Mouse (Mus musculus) lung, postnatal 4 days (tissue): ENCODE data around the gene Itga5.

Source experiments
- DNase-seq, 2 experiments: peaks; one replicate each; pipeline ENCODE4 v3.0.0; 2021

The Itga5 gene

DNA sequence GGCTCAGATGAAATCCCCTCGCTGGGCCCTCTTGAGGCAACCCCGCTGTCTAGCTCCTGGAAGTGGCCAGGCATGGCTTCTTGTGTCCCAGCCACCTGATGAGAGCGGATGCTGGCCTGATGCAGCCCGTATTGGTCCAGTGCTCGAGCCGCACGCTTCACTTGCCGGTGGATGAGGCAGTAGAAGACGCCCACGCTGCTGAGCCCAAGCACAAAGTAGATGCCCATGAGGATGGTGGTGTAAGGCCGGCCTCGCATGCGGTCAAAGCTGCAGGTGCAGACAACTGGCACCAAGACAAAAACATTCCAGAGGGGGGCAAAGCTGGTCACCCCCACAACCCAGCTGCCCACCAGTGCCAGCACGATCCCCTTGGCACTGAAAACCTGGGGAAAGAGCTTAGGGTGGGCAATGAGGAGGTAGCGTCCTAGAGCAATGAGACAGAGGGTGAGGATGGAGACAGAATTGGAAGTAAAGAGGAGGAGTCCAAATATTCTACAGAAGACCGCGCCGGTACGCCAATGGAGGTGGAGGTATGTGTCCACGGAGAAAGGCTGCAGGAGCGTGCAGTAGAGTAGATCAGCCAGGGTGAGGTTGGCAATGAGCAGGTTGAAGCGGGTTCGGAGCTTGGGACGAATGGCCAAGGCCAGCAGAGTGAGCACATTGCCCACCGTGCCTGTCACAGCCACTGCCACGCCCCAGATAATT is 57.5 kb downstream of the Itga5 start:
- DNase-seq = no peak

DNA sequence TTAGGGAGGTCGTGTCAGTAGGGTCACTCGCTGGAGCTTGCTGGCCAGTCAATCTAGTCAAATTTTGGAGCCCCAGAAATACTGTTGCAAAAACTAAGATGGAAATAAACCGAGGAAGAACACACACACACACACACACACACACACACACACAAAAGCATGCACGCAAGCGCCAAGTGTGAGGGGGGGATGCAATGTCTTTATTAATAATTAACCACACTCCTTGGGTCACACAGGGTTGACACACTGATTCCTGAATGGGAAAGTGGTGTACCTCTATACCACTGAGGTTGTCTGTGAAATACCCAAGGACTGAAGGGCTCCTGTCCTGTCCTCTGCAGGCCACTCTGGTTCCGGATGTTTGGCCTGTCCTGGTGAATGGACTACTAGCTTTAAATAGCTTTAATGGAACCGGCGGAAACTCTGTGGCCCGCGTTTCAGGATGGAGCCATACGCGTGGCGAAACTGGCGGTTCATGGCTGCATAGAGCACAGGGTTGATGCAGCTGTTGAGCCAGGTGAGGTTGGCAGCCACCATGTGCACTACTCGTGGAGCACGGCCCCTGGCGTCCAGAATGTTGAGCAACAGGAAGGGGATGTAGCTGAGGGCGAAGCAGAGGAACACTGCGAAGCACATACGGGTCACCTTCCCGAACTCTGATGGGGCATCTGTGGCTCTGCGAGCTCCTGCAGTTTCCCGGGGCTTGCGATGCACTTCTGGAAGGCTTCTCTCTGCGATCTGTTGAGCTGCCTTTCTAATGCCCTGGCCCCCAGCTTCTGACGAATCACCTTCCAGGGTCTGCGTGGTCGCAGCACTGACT is 58.3 kb downstream of the Itga5 start:
- peak in 1 of 2 experiments; percentile 54 for DNase-seq

DNA sequence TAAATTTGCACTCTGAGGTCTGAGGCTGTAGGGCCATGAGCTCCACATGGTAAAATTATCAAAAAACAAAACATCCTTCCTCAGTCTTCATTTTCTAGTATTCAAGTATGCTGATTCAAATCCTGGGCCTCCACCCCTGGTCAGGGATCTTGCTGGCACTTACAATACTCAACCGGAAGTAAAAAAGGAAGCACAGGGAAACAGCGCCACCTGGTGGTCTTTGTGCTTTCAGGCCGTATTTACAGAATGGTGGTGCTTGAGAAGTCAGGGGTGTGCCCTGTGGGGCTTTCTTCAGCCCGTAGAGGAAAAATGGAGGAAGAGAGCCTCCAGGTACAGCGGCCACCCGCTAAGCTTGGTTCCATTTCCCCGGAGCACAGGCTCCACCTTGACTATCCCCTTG is 59.4 kb downstream of the Itga5 start:
- peak; percentile 89 to 95 for DNase-seq

DNA sequence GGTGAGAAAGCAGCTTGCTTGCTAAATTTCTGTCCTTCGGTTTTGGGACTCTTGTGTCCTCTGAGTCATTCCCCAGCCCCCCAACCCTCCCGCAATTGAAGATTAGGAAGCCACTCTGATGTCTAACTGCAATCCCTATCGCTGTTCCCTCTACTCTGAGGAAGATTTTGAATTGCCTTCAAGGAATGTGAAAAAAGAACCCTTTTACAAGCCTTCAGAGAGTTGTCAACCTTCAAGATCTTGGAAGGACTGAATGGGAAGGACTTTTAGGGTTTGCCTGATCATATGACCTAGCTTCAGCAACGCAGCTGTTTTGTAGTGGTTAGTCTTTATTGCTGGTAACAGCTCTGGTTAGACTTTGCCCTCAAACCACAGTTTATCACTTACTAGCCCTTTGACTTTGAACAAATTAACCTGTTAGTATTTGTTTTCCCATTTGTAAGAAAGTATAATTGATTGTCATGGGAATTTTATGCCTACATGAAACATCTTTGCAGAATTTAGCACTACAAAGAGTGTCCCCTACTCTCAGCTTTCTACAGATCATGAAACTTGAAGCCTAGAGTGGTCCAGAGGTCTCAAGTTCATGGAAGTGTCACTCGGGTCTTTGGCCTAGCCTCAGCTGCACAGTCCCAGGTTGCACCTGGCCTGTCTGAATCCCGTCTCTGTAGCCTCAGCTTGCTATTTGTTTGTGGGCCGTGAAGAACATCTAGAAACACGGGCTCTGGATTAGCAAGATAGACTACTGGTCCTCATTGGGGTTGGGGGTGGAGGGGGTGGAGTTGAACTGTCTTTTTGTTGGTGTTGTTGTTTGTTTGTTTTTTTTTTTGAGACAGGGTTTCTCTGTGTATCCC is 60.5 kb downstream of the Itga5 start:
- DNase-seq = no peak

DNA sequence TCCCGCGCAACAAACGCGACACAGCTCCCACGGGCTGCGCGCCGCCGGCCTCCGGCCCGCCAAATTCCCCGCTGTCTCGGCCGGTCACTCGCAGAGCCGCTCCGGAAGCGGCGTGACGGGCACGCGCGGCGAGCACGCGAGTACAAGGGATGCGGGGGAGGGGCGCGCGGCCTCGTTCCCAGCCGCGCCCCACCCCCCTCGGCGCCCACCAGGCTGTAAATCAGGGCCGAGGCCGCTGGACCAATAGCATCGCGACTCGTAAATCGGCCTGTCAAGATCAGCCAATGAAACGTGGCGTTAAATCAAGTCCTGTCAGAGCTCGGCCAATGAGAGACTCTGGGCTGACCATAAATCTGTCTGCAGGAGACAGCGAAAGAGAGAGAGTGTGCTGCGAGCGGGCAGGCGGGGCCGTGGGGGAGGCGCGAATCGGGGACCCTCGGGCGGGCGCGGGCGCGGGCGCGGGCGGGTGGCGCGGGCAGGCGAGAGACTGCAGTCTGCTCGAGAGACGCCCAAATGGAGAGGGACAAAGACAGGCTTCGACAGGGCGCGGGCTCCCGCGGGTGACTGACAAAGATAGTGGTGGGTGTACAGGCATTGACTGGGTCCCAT is 61.4 kb downstream of the Itga5 start:
- peak; percentile 97 to 98 for DNase-seq

DNA sequence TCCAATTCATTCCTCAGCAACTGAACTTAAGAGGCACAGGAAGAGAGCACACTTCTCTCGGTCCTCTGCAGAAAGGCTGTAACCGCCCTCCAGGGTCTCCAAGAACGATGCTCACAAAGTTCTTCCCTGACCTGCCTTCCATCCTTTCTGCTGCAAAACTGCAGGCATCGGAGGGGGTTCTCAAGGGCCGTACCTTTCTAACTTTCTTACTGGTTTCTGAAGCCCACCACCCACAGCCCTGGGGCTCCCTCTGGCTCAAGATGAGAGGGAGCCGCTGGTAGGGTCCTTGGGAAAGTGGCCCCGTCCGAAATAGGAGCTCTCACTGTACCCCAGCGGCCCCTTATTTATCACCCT is 62.0 kb downstream of the Itga5 start:
- DNase-seq = no peak

DNA sequence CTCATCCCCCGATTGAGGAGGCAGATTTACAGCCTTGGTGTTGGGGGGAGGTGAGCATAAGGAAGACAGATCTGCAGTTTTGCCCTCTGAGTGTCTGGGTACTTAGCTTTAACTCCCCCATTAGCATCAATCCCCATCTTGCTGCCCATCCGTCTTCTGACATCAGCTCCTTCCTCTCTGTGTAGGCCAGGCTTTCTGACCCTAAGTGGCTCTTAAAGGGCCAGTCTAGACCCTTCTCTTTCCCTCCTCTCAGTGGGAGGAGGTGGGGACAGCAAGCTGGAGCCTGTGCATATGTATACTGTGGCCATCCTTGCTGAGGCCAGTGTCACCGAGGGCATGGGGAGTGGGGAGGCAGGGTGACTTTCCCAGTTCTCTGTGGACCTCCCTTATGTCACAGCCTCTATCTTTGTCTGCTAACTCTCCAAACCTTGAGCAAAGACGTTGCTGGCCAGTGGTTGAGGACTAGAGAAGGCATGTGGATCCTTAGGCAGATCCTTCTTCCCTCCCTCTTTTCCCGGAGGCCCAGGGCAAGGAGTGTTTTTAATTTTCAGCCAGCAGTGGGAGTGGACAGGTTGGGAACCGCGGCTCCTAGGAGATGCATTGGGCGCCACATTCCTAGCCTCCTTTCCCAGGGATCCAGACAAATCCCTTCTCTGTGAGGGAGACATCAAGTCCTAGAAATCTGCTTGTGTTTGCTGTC is 62.5 kb downstream of the Itga5 start:
- no peak for DNase-seq

DNA sequence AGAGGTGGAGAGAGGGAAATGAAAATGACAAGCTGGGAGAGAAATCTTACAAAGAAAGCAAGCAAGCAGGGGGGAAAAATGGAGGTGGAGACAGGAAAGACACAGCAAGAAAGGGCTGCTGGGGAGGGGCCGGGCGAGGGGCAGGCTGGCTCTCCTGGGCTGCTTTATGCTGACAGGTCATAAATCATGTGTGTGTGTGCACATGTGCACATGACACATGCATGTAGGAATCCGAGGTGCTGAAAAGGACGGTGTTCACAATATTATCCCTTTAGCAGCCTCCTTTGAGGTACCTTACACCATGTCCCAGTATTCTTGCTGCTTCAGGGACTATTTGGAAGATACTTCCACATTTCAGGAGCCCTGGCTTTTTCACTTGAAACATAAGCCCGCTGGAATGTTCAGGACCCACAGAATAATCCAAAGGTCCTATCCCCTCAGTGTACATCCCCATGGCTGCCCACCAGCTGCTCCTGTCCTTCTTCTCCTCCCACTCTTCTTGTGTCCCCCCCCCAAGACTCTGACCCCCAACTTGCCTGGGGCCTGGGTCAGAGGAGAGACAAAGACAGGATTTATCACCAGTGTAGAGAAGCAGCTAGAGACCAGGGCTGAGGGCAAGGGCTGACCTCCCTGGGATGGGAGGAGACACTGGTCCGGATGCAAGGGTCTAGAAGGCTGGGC is 64.1 kb downstream of the Itga5 start:
- no peak for DNase-seq

DNA sequence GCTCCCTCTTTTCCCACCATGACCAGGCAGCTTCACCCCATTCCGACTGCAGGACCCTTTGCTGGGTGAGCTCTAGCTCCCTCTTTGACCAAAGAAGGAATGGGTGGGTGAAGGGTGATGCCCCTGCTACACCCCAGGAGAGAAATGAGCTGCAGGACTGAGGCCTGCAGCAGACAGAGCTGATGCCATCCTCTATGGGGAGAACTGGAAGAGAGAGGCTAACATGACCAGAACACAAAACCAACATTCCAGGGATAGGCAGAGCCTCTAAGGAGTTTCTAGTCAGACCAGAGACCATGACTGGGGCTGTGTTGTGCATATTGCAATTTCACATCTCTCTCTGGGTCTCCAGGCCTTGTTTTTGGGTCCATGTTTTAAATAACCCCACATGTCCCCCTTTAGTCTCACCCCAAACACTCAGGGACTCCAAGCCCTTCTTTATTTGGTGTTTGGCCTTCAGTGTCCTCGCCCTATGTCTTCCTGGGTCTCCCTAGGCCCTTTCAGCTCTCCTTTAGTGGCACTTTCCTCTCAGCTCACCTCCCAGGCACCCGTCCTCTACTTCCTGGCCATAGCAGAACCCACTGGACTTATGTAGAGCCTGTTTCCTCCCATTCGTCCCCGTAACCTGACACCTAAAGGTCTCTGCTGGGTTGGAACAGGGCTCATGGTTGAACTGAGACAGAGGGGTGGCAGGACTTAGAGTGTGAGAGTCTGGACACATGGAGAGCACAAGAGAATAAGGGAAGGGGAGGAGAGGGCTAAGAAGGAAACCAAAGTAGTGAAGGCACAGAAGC is 64.8 kb downstream of the Itga5 start:
- no peak for DNase-seq

DNA sequence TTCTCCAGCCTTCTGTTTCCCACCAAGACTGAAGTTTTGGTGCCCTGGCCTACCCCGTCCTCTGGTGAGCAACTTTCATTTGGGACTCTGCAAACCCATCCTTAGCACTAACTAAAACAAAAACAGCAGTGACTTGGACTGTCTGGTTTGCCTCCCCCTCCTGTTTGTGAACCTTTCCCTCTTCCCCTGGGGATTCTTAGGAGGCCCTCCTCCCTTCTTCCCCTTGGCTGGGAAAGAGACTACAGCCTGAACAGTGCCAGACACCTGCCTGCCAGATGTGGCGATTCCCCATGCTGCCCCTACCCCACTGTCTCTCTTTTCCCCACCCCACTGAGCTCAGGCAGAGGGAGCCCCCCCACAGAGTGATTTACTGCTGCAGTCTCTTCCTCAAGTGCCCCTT is 65.5 kb downstream of the Itga5 start:
- no peak for DNase-seq

DNA sequence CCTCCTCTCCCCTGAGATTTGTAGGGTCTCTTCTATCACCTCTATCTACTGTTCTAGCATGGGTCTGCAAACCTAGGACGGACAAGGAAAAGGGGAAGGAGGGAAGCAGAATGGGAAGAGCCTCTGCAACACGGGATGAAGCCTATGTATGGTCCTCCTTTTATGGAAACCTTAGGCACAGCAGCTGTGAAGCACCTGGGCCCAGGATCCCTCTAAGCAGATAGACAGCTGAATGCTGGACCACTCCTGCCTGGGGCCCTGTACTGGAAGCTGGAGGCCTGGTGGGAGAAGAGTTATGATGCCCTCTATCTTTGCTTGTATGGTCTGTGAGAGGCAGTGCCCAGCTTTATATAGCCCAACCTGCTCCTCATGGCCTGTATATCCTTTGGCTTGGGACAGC is 66.0 kb downstream of the Itga5 start:
- DNase-seq = no peak

DNA sequence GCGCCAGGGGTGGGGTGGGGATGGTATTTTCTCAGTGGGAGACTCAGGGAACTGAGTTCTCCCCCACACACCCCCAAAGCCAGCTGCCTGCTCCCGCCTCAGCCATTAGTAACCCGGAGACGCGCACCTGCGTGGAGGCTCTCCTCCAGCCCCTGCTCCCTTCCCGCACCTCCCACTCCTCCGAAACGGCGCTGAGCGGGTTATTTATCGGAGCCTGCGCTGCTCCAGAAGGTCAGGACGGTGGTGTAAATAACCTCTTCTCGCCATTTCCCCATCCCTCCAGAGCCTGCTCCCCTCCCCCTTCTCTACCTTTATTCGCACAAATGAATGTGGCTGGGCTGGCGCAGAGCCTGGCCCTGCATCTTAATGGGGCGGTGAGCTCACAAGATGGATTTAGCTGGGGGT is 66.5 kb downstream of the Itga5 start:
- no peak for DNase-seq

DNA sequence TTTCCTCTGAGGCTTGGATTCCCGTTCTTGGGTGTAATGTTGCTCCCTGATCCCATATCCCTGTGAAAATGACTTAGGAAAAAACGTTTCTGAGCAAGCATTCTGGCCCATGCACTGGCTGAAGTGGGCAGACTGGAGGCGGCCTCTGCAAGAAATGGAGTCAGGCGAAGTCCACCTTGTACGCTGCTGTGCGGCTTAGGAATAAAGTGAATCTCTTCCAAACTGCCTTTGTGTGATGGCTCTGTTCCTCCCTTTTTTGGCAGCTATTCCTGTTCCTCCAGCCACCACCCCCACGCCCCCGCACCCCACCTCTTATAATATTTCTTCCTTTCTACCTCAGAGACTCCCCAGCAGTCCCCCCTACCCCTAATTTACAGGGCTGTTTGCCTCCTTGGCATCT is 66.9 kb downstream of the Itga5 start:
- no peak for DNase-seq

DNA sequence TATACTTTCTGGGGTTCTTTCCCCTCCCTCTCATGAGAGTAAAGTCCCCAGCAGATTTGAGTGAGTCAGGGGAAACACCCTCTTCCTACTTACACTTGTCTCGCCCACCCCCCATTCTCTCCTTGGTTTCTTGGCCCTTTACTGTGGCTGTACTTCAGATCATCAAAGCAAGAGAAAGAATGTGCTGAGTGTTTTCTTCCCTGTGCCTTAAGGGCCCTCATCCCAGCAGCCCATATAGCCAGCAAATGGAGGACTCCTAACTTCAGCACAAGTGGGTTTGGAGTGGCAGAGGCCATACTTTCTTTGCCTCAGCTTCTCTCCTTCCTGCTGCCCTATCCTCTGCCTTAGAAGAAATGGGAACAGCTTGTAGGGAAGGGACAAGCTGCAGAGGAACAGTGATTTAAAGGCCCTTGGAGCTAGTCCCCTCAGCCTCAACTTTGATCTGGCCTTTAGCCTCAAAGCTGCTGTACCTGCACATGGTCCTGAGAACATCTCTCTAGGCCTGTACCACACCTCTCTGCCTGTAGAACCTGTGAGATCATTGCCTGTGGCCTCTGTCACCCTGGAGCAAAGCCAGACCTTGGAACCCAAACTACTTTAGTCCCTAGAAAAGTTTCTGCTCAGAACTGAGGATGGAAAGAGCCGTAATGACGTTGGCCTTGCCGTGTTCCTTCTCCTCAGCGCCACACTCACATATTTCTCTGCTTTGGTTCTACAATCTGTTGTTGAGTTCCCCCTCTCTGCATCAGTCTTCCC is 67.5 kb downstream of the Itga5 start:
- DNase-seq = peak in 1 of 2 experiments; percentile 71

DNA sequence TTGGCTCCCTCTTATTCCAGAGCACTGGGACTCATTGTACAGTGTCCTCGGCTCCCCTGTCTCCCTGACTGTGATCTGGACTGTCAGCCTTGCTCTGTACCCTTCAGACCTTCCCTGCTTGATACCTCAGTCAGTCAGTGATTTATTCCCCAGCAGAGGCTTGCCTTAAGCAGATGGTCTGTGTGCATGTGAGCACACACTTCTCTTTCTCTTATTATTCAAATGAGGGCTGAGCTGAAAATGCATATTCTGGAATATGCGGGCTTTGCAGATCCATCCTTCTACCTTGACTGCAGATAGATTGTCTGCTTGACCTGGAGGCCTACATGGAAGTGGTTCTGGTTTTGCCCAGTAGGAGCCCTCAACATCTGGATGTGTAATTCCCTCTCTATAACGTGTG is 68.5 kb downstream of the Itga5 start:
- no peak for DNase-seq

DNA sequence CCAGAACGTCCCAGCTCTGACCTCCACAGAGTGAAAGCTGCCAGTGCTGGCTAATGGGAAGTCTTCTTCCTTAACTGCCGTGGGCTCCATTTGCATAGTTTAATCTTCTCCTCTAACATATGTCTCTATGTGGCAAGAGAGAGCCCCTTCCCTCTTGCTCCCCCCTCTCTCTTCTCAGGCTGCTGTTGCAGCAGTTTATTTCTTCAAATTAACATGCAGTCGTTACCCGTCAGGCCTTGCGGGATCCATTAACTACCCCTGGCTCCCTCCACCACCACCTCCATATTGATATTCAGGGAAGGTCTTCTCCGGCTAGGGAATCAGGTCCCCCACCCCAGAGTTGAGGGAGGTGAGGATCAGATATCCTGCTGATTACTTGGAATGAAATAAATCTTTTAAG is 69.2 kb downstream of the Itga5 start:
- no peak for DNase-seq

DNA sequence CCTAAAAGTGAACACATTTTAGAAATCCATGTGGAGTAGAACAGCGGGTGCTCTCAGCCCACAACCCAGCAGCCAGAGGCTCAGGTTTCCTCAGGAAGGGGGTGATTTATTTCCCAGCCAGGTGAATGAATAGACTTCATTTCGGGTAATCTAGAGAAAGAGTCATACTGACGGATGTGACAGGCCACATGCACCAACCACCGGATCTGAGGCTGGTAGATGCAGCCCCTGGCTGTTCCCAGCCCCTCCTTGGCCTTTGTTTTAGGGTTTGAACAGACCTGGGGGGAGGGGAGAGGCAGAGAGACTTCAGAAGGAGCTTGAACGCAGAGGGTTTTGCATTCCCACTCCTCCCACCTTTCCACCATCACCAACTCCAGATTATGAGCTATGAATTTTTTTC is 70.7 kb downstream of the Itga5 start:
- DNase-seq = no peak

DNA sequence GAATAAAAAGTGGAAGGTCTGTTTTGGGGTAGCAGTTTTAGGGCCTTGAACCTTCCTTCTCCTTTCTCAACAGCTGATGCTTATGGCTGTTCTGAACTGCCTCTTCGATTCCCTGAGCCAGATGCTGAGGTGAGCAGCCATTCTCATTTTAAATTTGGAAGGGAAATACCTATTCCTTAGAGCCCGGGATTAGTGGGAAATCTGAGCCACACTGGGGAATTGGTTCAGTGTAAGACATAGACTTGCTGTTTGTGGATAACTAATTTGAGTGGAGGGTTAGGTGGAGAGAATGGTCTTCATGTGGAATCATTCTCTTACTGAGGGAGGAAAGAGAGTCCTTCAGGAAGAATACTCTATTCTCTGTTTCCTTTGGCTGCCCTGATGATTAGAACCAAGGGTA is 71.9 kb downstream of the Itga5 start:
- no peak for DNase-seq
